Mouse (Mus musculus) midbrain, embryonic 12.5 days (tissue): ENCODE measurements at regions not wholly inside any gene's neighbourhood (a gene's known extent, or its start where the extent isn't known, plus 50 kb on each side); places are given as distances from the start of the nearest gene placed in this dataset.

Experiments
- ATAC-seq: fragments of 200-750 bp; cut with Nextera tagmentation; 2 replicates; pipeline ENCODE4 v1.8.0; 2017; ENCODE audit warnings: low read depth, moderate TSS enrichment, moderate library complexity; ENCODE audit not compliant: low FRiP score
- H3K27ac ChIP-seq: fragments of 300-500 bp; sonication (generic); replicated peaks from 2 replicates; pipeline ENCODE4 v1.5.1; 2016; ENCODE audit warnings: mild to moderate bottlenecking
- H3K27me3 ChIP-seq: fragments of 300-500 bp; sonication (generic); 2 replicates; pipeline ENCODE4 v1.6.1; 2016; ENCODE audit warnings: mild to moderate bottlenecking
- H3K36me3 ChIP-seq: fragments of 300-500 bp; sonication (generic); 2 replicates; pipeline ENCODE4 v1.6.1; 2016
- H3K4me1 ChIP-seq: fragments of 300-500 bp; sonication (generic); 2 replicates; pipeline ENCODE4 v1.6.1; 2016
- H3K4me2 ChIP-seq: fragments of 300-500 bp; sonication (generic); replicated peaks from 2 replicates; pipeline ENCODE4 v1.6.1; 2016; ENCODE audit warnings: mild to moderate bottlenecking, moderate library complexity
- H3K4me3 ChIP-seq: fragments of 300-500 bp; sonication (generic); 2 replicates; pipeline ENCODE4 v1.5.1; 2016; ENCODE audit warnings: mild to moderate bottlenecking
- H3K9ac ChIP-seq: fragments of 300-500 bp; sonication (generic); replicated peaks from 2 replicates; pipeline ENCODE4 v1.6.1; 2016; ENCODE audit warnings: mild to moderate bottlenecking, moderate library complexity
- H3K9me3 ChIP-seq: fragments of 300-500 bp; sonication (generic); 2 replicates; pipeline ENCODE4 v1.6.1; 2016; ENCODE audit warnings: mild to moderate bottlenecking
- WGBS: fragments of 180-500 bp; shearing (Covaris S2); methylation state at CpG from one replicate; pipeline ENCODE4 v1.1.7; 2016; 5-methylcytosine and 5-hydroxymethylcytosine counted together

GRCm38 (mm10) chr4:82183974-82184373, 521.6 kb downstream of the Nfib start:
- Histone ChIP-seq H3K4me2 (no peak overlapping the region), H3K4me3 (no peak overlapping the region), H3K4me1 (no peaks in the 10 kb centered on the region), H3K9ac (no peak overlapping the region), H3K27ac (no peak overlapping the region), H3K9me3 (no peaks in the 10 kb centered on the region), H3K27me3 (no peaks in the 10 kb centered on the region), H3K36me3 (no peaks in the 10 kb centered on the region)
- 87% methylated on average over 1 of the region's 1 CpGs for WGBS
- ATAC-seq, result no peak

GRCm38 (mm10) chr4:82178112-82178511, 527.4 kb downstream of the Nfib start:
- WGBS, result 90% methylated on average over 5 of the region's 5 CpGs
- Histone ChIP-seq H3K4me2 (no peak overlapping the region), H3K4me1 (no peaks in the 10 kb centered on the region), H3K27ac (no peak overlapping the region), H3K9ac (no peak overlapping the region), H3K36me3 (no peaks in the 10 kb centered on the region), H3K27me3 (no peaks in the 10 kb centered on the region), H3K9me3 (no peaks in the 10 kb centered on the region), H3K4me3 (no peak overlapping the region)
- no peak for ATAC-seq

GRCm38 (mm10) chr4:82176723-82177122, 528.8 kb downstream of the Nfib start:
- H3K9ac ChIP-seq, result no peak overlapping the region
- no peak overlapping the region for H3K4me2 ChIP-seq
- no peak overlapping the region for H3K4me3 ChIP-seq
- H3K9me3 ChIP-seq, result no peaks in the 10 kb centered on the region
- H3K27me3 ChIP-seq, result no peaks in the 10 kb centered on the region
- H3K36me3 ChIP-seq, result no peaks in the 10 kb centered on the region
- WGBS, result 90% methylated on average over 8 of the region's 8 CpGs
- H3K27ac ChIP-seq, result no peak overlapping the region
- no peak for ATAC-seq
- H3K4me1 ChIP-seq, result no peaks in the 10 kb centered on the region

- WGBS, result 80% methylated on average over 17 of the region's 17 CpGs
- H3K9ac ChIP-seq, result no peak overlapping the region
- no peaks in the 10 kb centered on the region for H3K36me3 ChIP-seq
- ATAC-seq, result no peak
- no peak overlapping the region for H3K4me3 ChIP-seq
- no peak overlapping the region for H3K27ac ChIP-seq
- no peaks in the 10 kb centered on the region for H3K9me3 ChIP-seq
- no peaks in the 10 kb centered on the region for H3K4me1 ChIP-seq
- no peak overlapping the region for H3K4me2 ChIP-seq
- no peaks in the 10 kb centered on the region for H3K27me3 ChIP-seq
Measured at GRCm38 (mm10) chr4:82173461-82174085, 532.0 kb downstream of the Nfib start.

GRCm38 (mm10) chr4:82170930-82171329, 534.6 kb downstream of the Nfib start:
- Histone ChIP-seq H3K9me3 (no peaks in the 10 kb centered on the region), H3K4me3 (no peak overlapping the region), H3K36me3 (no peaks in the 10 kb centered on the region), H3K9ac (no peak overlapping the region), H3K4me1 (0 out of 2 replicates have a peak, but pooled peaks cover 3% of the 10 kb centered on the region), H3K4me2 (no peak overlapping the region), H3K27ac (no peak overlapping the region), H3K27me3 (no peaks in the 10 kb centered on the region)
- ATAC-seq, result no peak
- 76% methylated on average over 4 of the region's 4 CpGs for WGBS

GRCm38 (mm10) chr4:82168032-82168431, 537.5 kb downstream of the Nfib start:
- 89% methylated on average over 5 of the region's 5 CpGs for WGBS

GRCm38 (mm10) chr4:82167396-82167795, 538.2 kb downstream of the Nfib start:
- H3K4me2 ChIP-seq, result no peak overlapping the region
- no peak overlapping the region for H3K27ac ChIP-seq
- no peaks in the 10 kb centered on the region for H3K36me3 ChIP-seq
- no peak overlapping the region for H3K4me3 ChIP-seq
- 80% methylated on average over 5 of the region's 5 CpGs for WGBS
- no peak overlapping the region for H3K9ac ChIP-seq
- no peaks in the 10 kb centered on the region for H3K27me3 ChIP-seq
- H3K4me1 ChIP-seq, result 0 out of 2 replicates have a peak, but pooled peaks cover 3% of the 10 kb centered on the region
- no peak for ATAC-seq
- no peaks in the 10 kb centered on the region for H3K9me3 ChIP-seq

More at GRCm38 (mm10) chr4:82168032-82168431, 537.5 kb downstream of the Nfib start:
- H3K36me3 ChIP-seq, result no peaks in the 10 kb centered on the region
- no peak overlapping the region for H3K4me2 ChIP-seq
- H3K9ac ChIP-seq, result no peak overlapping the region
- H3K4me3 ChIP-seq, result no peak overlapping the region
- no peaks in the 10 kb centered on the region for H3K9me3 ChIP-seq
- no peak for ATAC-seq
- no peak overlapping the region for H3K27ac ChIP-seq
- H3K4me1 ChIP-seq, result 0 out of 2 replicates have a peak, but pooled peaks cover 3% of the 10 kb centered on the region
- no peaks in the 10 kb centered on the region for H3K27me3 ChIP-seq

GRCm38 (mm10) chr4:82166826-82167225, 538.7 kb downstream of the Nfib start:
- Histone ChIP-seq H3K4me2 (no peak overlapping the region), H3K9me3 (no peaks in the 10 kb centered on the region), H3K4me3 (no peak overlapping the region), H3K9ac (no peak overlapping the region), H3K4me1 (0 out of 2 replicates have a peak, but pooled peaks cover 3% of the 10 kb centered on the region), H3K27ac (no peak overlapping the region), H3K36me3 (no peaks in the 10 kb centered on the region), H3K27me3 (no peaks in the 10 kb centered on the region)
- 95% methylated on average over 1 of the region's 1 CpGs for WGBS
- ATAC-seq, result no peak

GRCm38 (mm10) chr4:82166087-82166486, 539.5 kb downstream of the Nfib start:
- H3K9ac ChIP-seq, result no peak overlapping the region
- 89% methylated on average over 6 of the region's 6 CpGs for WGBS
- no peak overlapping the region for H3K27ac ChIP-seq
- peaks cover 5% of the 10 kb centered on the region; the same call in 1 of the 2 replicates for H3K4me1 ChIP-seq
- no peaks in the 10 kb centered on the region for H3K36me3 ChIP-seq
- no peaks in the 10 kb centered on the region for H3K27me3 ChIP-seq
- no peak for ATAC-seq
- H3K9me3 ChIP-seq, result no peaks in the 10 kb centered on the region
- no peak overlapping the region for H3K4me3 ChIP-seq
- H3K4me2 ChIP-seq, result no peak overlapping the region

- WGBS, result 80% methylated on average over 1 of the region's 1 CpGs
- H3K36me3 ChIP-seq, result no peaks in the 10 kb centered on the region
- no peak overlapping the region for H3K9ac ChIP-seq
- no peak for ATAC-seq
- H3K27ac ChIP-seq, result no peak overlapping the region
- H3K4me3 ChIP-seq, result no peak overlapping the region
- no peak overlapping the region for H3K4me2 ChIP-seq
- no peaks in the 10 kb centered on the region for H3K27me3 ChIP-seq
- no peaks in the 10 kb centered on the region for H3K9me3 ChIP-seq
- H3K4me1 ChIP-seq, result peaks cover 6% of the 10 kb centered on the region; the same call in 1 of the 2 replicates
Measured at GRCm38 (mm10) chr4:82164058-82164457, 541.5 kb downstream of the Nfib start.

GRCm38 (mm10) chr4:82161818-82162217, 543.7 kb downstream of the Nfib start:
- 78% methylated on average over 2 of the region's 2 CpGs for WGBS
- no peak overlapping the region for H3K4me3 ChIP-seq
- H3K27ac ChIP-seq, result no peak overlapping the region
- ATAC-seq, result no peak
- no peak overlapping the region for H3K9ac ChIP-seq
- H3K4me2 ChIP-seq, result no peak overlapping the region
- no peaks in the 10 kb centered on the region for H3K27me3 ChIP-seq
- no peaks in the 10 kb centered on the region for H3K9me3 ChIP-seq
- H3K4me1 ChIP-seq, result peaks cover 3% of the 10 kb centered on the region; the same call in 1 of the 2 replicates
- H3K36me3 ChIP-seq, result no peaks in the 10 kb centered on the region

GRCm38 (mm10) chr4:82161232-82161631, 544.3 kb downstream of the Nfib start:
- Histone ChIP-seq H3K9me3 (no peaks in the 10 kb centered on the region), H3K4me3 (no peak overlapping the region), H3K27ac (no peak overlapping the region), H3K4me2 (no peak overlapping the region), H3K27me3 (no peaks in the 10 kb centered on the region), H3K36me3 (no peaks in the 10 kb centered on the region), H3K9ac (no peak overlapping the region), H3K4me1 (peaks cover 3% of the 10 kb centered on the region; the same call in 1 of the 2 replicates)
- ATAC-seq, result no peak
- WGBS, result 61% methylated on average over 2 of the region's 2 CpGs

GRCm38 (mm10) chr4:82160233-82160632, 545.3 kb downstream of the Nfib start:
- Histone ChIP-seq H3K36me3 (no peaks in the 10 kb centered on the region), H3K9ac (no peak overlapping the region), H3K4me1 (peaks cover 3% of the 10 kb centered on the region; the same call in 1 of the 2 replicates), H3K27ac (no peak overlapping the region), H3K4me3 (no peak overlapping the region), H3K27me3 (no peaks in the 10 kb centered on the region), H3K9me3 (no peaks in the 10 kb centered on the region), H3K4me2 (no peak overlapping the region)
- ATAC-seq, result no peak
- WGBS, result 82% methylated on average over 5 of the region's 5 CpGs
